Mouse (Mus musculus) ovary, postnatal 36 days (tissue): ENCODE measurements around the gene Mat1a.

Source experiments
- DNase-seq: peaks from one replicate; pipeline ENCODE4 v3.0.0; 2022; ENCODE audit warnings: low spot score, mixed read lengths

Mat1a gene

GRCm38 (mm10) chr14:41104853-41105444 lies at the start of gene Mat1a:
Gene Mat1a (plus strand): TSS chr14:41105035.
- DNase-seq, result no peak

- DNase-seq, result no peak
Observed at GRCm38 (mm10) chr14:41065168-41065567, 39.7 kb upstream of the Mat1a start.

- DNase-seq, result no peak
Observed at GRCm38 (mm10) chr14:41066416-41066815, 38.4 kb upstream of the Mat1a start.

- DNase-seq, result no peak
Observed at GRCm38 (mm10) chr14:41069108-41069507, 35.7 kb upstream of the Mat1a start, which contains the start of gene Dydc2. Gene Dydc2 (minus strand): TSS chr14:41069208.

- DNase-seq, result no peak
Observed at GRCm38 (mm10) chr14:41070343-41070742, 34.5 kb upstream of the Mat1a start.

- DNase-seq, result peak; percentile 70
Observed at GRCm38 (mm10) chr14:41072229-41072943, 32.4 kb upstream of the Mat1a start, which contains the start of gene Dydc1. Gene Dydc1 (plus strand): TSS chr14:41072911.

GRCm38 (mm10) chr14:41072944-41073275 lies 31.9 kb upstream of the Mat1a start:
- DNase-seq, result no peak

GRCm38 (mm10) chr14:41082408-41082807 lies 22.4 kb upstream of the Mat1a start:
- no peak for DNase-seq

- no peak for DNase-seq
Observed at GRCm38 (mm10) chr14:41087509-41087908, 17.3 kb upstream of the Mat1a start.

GRCm38 (mm10) chr14:41090777-41091176 lies 14.1 kb upstream of the Mat1a start:
- DNase-seq, result no peak

- no peak for DNase-seq
Observed at GRCm38 (mm10) chr14:41094114-41094513, 10.7 kb upstream of the Mat1a start.

GRCm38 (mm10) chr14:41096296-41096860 lies 8.5 kb upstream of the Mat1a start:
- DNase-seq, result no peak

GRCm38 (mm10) chr14:41098726-41099125 lies 6.1 kb upstream of the Mat1a start:
- DNase-seq, result no peak

- no peak for DNase-seq
Observed at GRCm38 (mm10) chr14:41100712-41101111, 4.1 kb upstream of the Mat1a start.

- no peak for DNase-seq
Observed at GRCm38 (mm10) chr14:41101242-41101641, 3.6 kb upstream of the Mat1a start.

GRCm38 (mm10) chr14:41102269-41102668 lies 2.6 kb upstream of the Mat1a start:
- no peak for DNase-seq

GRCm38 (mm10) chr14:41111031-41111668 lies 6.3 kb downstream of the Mat1a start:
- no peak for DNase-seq

GRCm38 (mm10) chr14:41112944-41113343 lies 8.1 kb downstream of the Mat1a start:
- no peak for DNase-seq

GRCm38 (mm10) chr14:41116271-41116670 lies 11.4 kb downstream of the Mat1a start:
- no peak for DNase-seq

- no peak for DNase-seq
Observed at GRCm38 (mm10) chr14:41124683-41125082, 19.8 kb downstream of the Mat1a start.

- no peak for DNase-seq
Observed at GRCm38 (mm10) chr14:41127997-41128396, 23.2 kb downstream of the Mat1a start.

GRCm38 (mm10) chr14:41131540-41131939 lies 26.7 kb downstream of the Mat1a start, which contains the start of gene Sftpa1:
Gene Sftpa1 (plus strand): TSS chr14:41131782.
- DNase-seq, result no peak

- DNase-seq, result no peak
Observed at GRCm38 (mm10) chr14:41137006-41137405, 32.2 kb downstream of the Mat1a start.
